Mouse (Mus musculus): ENCODE results near the gene Nmnat2. TPM values are rescaled to one million over a fixed set of nuclear protein-coding genes. Genes with fewer than 3 reads are reported as not detected.

Gene Nmnat2
- polyA plus RNA-seq (2012; rRNA removed), result 2.8 and 2.9 TPM in 2 replicates

GRCm38 (mm10) chr1:152954821-152955523, at the start of gene Nmnat2:
Gene Nmnat2, plus strand, starts transcription at chr1:152954993.

Other genes starting within 250 kb of the Nmnat2 start
- 0.10 TPM in 1 of 2 replicates, not detected in the other for gene Apobec4, start 204.4 kb upstream of the Nmnat2 start, polyA plus RNA-seq (2012; rRNA removed)
- 10.3 and 12.4 TPM in 2 replicates for gene Rgl1, start 188.6 kb upstream of the Nmnat2 start, polyA plus RNA-seq (2012; rRNA removed)
- 53.4 and 63.2 TPM in 2 replicates for gene Arpc5, start 188.5 kb upstream of the Nmnat2 start, polyA plus RNA-seq (2012; rRNA removed)
- gene Ncf2, start 154.8 kb upstream of the Nmnat2 start, polyA plus RNA-seq (2012; rRNA removed), result 7.0 and 7.9 TPM in 2 replicates
- gene Smg7, start 52.3 kb upstream of the Nmnat2 start, polyA plus RNA-seq (2012; rRNA removed), result 20.8 and 38.9 TPM in 2 replicates
- gene Lamc2, start 231.5 kb downstream of the Nmnat2 start, polyA plus RNA-seq (2012; rRNA removed), result 10.2 and 12.7 TPM in 2 replicates

Data from ovary, adult 2 months (tissue).